Mouse (Mus musculus): ENCODE measurements around the gene Tmem150c.

The Tmem150c gene

DNA sequence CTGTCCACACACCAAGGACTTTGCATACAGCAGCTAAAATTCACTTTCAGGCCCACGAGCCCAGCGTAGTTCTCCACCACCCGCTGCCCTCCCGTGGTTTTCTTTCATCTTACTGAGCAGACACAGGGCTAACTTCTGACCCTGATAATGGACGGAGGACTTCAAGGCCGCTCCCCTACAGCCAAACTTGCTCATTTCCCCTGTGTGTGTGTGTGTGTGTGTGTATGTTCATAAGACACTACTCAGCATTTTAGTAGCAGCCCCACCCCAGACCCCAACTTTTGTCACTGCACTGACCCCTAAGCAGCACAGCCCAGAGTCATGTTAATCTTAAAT, at the start of gene Tmem150c:
Gene Tmem150c, minus strand, starts transcription at position 171 of the 336 bp plus-strand sequence.
- DNase-seq (ENCODE audit: low spot score in 2 of 2), result no peak

- DNase-seq (ENCODE audit: low spot score in 2 of 2), result no peak
Observed at GRCm38 (mm10) chr5:100209093-100209492, 49.5 kb upstream of the Tmem150c start.

- no peak for DNase-seq (ENCODE audit: low spot score in 2 of 2)
Observed at GRCm38 (mm10) chr5:100206675-100207074, 47.1 kb upstream of the Tmem150c start.

GRCm38 (mm10) chr5:100205519-100206189, 46.0 kb upstream of the Tmem150c start:
- no peak for DNase-seq (ENCODE audit: low spot score in 2 of 2)

DNA sequence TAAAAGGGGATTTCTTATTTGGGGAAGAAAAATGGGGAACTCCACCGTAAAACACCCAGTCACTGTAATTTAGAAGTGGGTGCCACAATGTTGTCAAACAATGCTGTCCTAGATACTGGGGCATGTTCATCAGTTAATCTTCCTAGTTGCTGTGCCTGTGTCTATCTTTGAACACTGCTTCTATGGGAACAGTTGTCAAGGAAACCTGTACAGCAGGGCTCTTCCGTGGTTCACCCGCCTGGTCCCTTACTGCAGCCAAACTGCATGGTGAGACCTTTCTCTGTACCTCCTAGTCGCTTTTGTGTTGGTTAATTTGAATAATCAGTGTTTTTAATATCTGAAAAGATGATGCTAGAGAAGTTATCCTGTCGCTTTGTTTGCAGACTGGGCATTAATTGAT, 41.2 kb upstream of the Tmem150c start:
- no peak for DNase-seq (ENCODE audit: low spot score in 2 of 2)

- no peak for DNase-seq (ENCODE audit: low spot score in 2 of 2)
Observed at GRCm38 (mm10) chr5:100200296-100200695, 40.7 kb upstream of the Tmem150c start.

- DNase-seq (ENCODE audit: low spot score in 2 of 2), result no peak
Observed at GRCm38 (mm10) chr5:100199092-100199853, 39.7 kb upstream of the Tmem150c start.

GRCm38 (mm10) chr5:100197476-100197875, 37.9 kb upstream of the Tmem150c start:
- no peak for DNase-seq (ENCODE audit: low spot score in 2 of 2)

DNA sequence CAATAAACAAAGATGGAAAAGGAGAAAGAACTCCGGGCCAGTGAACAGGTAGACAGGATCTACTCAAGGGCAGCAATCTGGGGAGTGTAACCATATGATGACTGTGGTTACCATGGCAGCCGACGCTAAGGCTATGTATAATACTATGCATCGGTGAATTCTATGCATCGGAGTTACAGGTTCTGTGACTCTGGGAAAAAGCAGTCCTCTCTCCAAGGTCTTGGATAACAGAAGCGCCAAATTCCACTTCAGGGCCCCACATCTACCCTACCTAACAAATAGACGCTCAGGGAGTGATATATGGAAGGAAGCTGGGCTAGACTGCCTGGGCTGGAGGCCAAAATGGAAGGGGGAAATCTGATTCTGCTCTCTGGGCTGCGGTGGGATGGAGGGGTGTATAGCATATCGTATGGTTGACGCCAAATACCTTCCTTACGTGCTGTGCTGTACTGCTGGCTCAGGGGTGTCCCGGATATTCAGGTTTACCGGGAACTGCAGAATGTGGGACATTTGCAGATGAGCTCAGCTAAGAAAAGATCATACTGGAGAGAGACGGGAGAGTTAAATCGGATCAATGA, 37.3 kb upstream of the Tmem150c start:
- DNase-seq (ENCODE audit: low spot score in 2 of 2), result no peak

GRCm38 (mm10) chr5:100196397-100196796, 36.8 kb upstream of the Tmem150c start:
- no peak for DNase-seq (ENCODE audit: low spot score in 2 of 2)

DNA sequence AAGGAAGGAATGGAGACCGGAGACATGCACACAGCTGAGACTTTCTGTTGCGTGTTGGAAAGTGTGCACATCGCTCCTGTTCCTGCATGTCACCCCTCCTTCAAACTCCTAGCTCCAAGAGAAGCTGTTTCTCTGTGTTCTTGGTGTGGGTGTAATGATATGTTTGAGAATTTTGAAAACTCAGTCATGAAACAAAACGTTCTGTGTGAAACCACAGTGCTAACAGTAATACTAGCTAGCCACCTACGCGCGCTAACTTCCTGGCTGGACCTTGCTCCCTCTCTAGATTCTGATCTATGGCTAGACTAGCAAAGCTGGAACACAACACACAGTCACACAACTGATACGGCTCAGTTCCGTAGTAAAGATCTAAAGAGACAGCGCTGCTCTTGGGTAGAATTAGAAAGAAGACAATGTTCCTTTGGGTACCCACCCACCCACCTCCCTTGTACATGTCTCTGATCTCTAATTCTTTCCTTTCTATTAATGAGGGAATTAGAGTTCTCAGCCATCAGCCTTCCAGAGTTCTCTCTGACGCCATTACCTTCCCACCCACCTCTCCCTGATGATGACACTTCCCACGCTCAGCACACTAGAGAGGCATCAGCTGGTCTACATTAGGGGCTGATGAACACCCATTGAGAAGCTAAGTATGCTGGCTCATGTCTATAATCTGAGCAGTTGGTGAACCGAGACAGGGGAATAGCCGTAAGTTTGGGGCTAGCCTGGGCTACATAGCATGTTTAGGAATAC, 32.0 kb upstream of the Tmem150c start:
- DNase-seq (ENCODE audit: low spot score in 2 of 2), result no peak

GRCm38 (mm10) chr5:100187035-100187901, 27.7 kb upstream of the Tmem150c start:
- no peak for DNase-seq (ENCODE audit: low spot score in 2 of 2)

- DNase-seq (ENCODE audit: low spot score in 2 of 2), result no peak
Observed at GRCm38 (mm10) chr5:100186618-100187017, 27.0 kb upstream of the Tmem150c start.

DNA sequence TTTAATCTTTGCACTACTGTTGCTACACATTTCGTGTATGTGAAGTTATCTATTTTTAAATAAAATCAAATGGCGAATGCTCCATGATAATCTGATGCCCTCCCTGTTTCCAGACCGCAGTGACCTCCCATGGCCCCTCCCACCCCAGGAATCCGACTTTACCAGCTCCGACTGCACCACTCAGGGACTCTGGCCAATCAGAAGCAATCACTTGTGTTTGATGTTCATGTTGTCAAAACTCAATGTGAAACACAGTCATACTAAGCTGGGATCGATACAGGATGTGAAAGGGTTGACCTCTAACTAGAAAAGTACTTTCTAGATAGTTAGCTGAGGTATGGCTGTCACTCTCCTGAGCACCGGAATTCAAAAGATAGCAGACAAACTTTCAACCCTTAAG, 26.3 kb upstream of the Tmem150c start:
- no peak for DNase-seq (ENCODE audit: low spot score in 2 of 2)

DNA sequence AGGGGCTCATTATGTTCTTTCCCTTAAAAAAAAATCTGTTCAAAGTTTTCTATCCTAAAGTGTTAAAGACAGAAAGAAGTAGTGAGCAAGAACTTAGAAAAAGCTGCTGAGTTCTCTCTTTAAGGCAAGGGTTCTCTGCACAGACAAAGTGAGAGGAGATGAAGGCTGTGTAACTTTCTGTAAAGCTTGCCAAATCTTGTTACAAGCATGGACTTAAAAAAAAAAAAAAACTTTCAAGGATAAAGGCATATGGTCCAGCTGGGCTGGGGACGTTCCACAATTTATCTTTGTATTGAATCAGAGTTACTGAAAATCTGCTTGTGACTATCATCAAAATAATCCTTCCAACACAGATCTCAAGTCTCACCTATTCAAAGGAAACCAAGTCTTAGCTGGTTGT, 21.4 kb upstream of the Tmem150c start:
- no peak for DNase-seq (ENCODE audit: low spot score in 2 of 2)

DNA sequence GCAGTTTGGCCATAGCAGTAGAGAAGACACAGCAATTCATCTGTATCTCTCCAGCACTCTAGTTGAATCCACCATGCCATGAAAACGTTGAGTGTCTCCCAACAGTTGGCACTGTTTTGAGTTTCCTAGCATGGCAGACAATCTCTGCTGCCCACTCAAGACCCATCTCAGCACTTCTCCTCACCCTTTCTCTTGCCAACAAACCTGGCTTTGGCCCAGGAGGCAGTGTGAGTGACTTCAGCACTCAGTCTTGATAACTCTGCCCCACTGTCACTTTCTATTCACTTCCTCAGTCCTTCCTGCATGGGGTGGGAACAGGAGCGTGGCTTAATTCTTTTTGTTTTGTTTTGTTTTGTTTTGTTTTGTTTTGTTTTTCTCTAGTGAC, 19.2 kb upstream of the Tmem150c start:
- DNase-seq (ENCODE audit: low spot score in 2 of 2), result no peak

- DNase-seq (ENCODE audit: low spot score in 2 of 2), result no peak
Observed at GRCm38 (mm10) chr5:100178122-100178780, 18.6 kb upstream of the Tmem150c start.

- no peak for DNase-seq (ENCODE audit: low spot score in 2 of 2)
Observed at GRCm38 (mm10) chr5:100177547-100177946, 17.9 kb upstream of the Tmem150c start.

DNA sequence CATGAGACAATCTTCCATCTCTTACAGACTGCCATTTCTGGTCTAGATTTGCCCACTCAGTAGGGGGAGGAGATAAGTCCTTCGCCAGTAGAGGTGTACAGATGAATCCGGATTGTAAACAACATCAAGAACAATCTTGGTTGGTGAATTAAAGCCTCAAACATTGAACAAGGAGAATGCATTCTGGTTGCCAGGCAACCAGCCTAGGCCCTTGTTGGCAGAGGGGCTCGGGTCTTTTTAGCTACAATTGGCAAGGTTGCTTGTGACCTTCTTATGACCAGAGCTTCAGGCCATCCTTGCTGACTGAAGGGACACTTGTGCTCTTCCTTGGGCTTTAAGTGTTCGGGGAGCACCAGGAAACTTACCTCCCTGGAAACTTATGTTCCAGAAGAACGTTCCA, 16.5 kb upstream of the Tmem150c start:
- DNase-seq (ENCODE audit: low spot score in 2 of 2), result no peak

DNA sequence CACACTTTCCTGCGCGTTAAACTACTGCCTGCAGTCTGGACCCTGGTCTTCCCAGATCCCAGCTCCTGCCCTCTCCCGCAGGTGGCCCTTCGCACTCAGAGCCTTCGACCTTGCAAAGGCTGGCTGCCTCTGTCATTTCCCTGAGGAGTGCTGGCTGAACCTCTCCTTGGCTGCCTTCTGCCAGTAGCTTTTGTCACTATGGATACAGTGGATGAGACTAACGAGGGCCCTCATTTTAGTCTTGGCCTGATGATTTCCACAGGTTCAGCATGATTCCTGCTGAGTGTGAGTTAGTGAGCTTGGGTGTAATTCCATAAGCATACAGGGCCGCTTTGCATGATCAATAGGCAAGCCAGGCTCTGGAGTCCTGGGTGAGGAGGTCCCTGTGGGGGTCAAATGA, 16.0 kb upstream of the Tmem150c start:
- DNase-seq (ENCODE audit: low spot score in 2 of 2), result no peak

GRCm38 (mm10) chr5:100172104-100172503, 12.5 kb upstream of the Tmem150c start:
- no peak for DNase-seq (ENCODE audit: low spot score in 2 of 2)

Data from urinary bladder, postnatal 4 days (tissue).